Mouse (Mus musculus): ENCODE measurements around the gene Asic2.
A peak's percentile ranks its signal among the peaks of the same experiment; 100 is the strongest.

Gene Asic2

DNA sequence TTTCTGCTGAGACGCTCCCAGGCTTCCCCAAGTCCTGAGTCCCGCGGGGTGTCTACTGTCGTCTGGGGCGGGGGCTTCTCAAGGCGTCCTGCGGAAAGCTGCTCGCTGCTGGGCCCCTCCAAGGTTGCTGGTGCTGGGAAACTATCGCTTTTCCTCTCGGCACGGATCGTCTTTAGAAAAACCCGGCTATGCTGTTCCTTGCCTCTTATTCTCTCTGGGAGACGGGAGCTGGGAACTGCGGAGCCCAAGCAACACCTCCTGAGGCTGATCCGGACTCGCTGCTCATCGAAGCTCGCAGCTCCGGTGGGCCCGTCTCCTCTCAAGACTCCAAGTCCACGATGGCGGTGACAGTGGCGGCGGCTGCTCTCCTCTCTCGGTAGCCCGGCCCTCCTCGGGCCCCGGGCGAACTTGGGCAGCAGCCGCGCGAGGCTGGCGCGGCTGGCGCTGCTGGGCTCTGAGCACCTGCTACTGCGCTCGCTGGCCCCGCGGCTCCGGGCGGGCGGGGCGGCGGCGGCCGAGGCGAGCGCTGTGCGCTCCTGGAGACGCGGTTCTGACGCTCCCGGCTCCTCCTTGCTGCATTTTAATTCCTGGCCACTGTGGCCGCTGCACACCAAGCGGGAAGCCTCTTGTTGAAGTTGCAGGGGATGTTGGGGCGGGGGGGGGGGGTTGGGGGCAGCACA lies 815.0 kb downstream of the Asic2 start:
- no peak for DNase-seq

DNA sequence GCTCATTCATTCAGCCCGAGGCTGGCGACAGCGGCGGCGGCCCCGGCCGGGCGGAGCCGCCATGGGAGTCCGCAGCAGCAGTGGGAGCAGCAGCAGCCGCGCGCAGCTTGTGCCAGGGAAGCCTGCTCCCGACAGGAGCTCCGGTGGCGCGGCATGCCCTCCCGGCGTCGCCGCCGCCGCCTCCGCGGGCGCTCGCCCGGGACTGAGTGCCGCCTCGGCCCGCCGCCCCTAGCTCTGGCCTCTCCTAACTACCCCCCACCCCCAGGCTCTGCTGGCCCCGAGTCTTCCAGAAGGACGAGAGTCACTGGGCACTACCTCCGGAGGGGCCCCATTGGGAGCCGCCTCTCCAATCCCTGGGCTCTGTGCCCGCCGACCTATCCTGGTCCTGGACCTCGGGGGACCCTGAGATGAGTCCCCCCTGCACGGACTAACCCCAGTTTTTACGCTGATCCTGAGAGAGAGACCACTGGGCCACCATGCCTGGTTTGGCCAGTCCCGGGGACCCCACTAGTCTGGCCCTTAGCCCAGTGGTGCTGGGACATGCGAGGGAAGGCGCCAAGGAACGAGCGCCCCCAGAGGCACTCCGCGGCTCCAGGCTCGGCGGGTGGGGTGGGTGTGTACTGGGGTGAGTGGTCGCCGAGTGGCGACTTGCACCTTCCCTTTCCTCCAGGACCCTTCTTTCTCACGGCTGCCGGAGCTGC lies 815.6 kb downstream of the Asic2 start:
- DNase-seq, result no peak

GRCm38 (mm10) chr11:81152021-81152385 lies 816.3 kb downstream of the Asic2 start:
- DNase-seq, result no peak

- peak in 1 of 2 experiments; percentile 5 for DNase-seq
These were observed 816.8 kb downstream of the Asic2 start for GRCm38 (mm10) chr11:81151286-81152020.

DNA sequence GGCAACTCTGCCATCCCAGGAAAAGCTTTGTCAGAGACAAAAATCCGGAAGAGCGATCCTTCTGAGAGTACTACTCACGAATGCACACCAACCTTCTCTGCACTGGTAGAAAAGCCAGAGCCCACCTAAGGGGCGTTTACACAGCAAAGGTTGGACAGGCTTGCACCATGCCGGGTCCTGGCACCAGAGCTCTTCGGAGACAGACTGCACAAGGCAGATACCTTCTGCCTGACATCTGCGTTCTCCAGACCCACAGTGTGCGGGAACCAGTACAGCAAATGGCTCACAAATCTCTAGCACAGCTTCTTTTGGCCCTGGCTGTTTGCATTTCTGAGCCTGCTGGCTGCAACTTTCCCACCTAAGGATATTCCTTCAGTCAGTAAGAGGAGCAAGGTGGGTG lies 817.6 kb downstream of the Asic2 start:
- no peak for DNase-seq

- no peak for DNase-seq
These were observed 819.8 kb downstream of the Asic2 start for GRCm38 (mm10) chr11:81148423-81148822.

DNA sequence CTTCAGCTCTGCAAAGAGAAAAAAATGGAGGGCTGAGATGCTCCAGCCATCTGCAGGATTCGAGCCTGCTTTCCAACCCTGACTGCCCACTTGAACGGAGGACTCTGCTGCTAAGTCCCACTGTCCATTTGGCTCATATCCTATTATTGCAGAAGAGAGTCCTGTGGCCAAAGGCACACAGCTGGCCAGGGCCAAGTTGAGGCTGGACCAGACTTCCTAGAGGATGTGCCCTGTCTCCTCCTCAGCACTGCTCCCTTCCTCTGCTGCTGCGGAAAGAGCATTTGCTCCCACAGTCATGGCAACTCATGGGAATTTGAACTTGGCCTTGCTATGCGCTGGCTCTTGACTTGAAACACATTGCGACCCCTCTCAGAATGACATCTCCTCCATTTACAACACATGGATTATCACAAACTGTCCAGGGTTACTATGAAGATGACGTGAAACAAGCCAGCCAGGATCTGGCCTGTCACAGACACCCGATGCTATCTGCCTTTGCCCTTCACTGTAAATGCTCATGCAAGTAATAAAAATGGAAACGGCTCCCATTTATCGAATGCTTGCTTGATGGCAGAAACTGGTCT lies 821.6 kb downstream of the Asic2 start:
- DNase-seq, result no peak

GRCm38 (mm10) chr11:81135141-81135540 lies 833.1 kb downstream of the Asic2 start:
- no peak for DNase-seq

DNA sequence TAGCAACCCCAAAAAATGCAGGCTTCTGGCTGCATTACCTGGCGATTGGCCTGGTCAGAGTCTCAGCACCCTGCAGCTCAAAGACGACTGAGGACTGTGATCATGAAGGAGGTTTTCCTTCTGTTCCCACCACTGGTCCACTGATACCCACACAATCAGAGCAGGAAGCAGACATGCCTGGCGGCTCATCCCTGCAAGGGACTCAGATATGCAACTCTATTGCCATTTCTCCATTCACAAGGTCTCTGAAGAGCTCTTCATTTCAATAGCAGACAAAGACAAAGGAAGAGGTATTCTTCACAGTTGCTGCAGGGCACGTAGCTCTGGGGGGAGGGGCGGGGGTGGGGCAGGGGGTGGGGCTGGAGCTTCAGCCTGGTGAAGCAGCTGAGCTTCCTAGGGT lies 834.3 kb downstream of the Asic2 start:
- no peak for DNase-seq

DNA sequence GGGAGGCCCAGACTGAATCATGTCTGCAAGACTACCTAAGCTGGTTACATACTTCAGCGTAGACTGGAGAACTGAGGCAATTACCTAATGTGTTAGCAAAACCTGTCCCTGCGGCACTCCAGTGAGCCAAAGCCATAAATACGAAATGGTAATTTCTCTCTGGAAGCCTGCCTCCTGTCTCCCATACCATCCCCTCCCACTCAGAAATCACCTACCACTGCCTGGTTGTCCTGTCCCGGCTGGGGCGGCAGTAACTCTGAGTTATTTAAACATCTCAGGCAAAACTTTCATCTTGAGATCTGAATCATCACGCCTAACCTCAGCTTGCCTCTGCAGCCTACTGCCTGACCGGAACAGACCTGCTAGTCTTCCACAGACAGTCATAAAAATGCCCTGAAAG lies 835.6 kb downstream of the Asic2 start:
- no peak for DNase-seq

DNA sequence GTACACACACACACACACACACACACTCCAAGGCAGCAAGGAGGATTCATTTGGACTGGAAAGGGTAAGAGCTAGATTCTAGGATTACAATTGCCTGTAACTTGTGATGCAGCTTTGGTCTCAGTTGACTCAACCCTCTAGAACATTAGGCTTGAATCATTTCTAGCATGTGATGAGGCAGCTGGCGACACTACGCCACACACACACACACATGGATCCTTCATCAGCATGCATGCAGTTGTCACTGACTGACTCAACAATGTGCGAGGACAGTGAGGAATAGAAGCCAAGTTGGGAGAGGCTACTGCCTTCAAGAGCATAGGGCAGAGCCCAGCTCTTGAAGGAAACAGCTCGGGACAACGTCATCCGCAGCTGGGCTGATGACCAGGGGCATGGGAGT lies 843.9 kb downstream of the Asic2 start:
- DNase-seq, result no peak

- no peak for DNase-seq
These were observed 848.2 kb downstream of the Asic2 start for GRCm38 (mm10) chr11:81120024-81120576.

DNA sequence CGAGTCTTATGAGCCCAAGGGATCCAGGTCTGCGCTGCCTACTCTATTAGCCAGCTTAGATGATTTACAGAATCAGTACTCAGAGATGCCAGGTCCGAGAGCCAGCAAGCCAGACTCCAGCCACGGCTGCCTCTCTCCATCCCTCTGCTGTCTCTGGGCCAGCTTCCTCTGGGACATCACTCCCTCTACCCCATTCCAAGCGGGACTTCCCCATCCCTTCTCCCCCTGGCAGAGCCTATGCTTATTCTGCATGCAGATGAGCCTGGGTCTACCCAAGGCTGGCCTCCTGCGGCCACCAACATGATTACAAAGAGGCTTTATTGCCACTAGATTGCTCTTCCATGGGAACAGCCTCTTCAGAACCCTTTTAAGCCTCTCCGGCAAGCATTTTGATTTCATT lies 850.2 kb downstream of the Asic2 start:
- no peak for DNase-seq

DNA sequence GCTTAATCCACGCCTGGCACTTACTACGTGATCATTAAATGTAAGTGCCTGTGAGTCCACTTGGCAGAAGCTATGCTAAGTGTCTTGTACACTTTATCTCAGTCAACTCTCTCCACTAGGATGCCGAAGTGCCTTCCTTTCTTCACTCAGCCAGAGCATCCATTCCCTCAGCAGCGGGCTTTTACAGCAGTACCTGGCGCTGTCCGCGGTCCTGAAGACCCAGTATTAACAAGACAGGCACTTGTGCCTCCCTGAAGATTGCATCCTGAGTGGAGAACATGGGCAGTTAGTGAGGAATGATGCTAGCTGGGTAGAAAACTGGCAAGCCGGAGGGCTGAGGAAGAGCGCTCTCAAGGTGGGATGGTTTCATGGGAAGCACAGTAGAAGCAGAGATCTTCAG lies 852.6 kb downstream of the Asic2 start:
- DNase-seq, result peak in 1 of 2 experiments; percentile 5

DNA sequence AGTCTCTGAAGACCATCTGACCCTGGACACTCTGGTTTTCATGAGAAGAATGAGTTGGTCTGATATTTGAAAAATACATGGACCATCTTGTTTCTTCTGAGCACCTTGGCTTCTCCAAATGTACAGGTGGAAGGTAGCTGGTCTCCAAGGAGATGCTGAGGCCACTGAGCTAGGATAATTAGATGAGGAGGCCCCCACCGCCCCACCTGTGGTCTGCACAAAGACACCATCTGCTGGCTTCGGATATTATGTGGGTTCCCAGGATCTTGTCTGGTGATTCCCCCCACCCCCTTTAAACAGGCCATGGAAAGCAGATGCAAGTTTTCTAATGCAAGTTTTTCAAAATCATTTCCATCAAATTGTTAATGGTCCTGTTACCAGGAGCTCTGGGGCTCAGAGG lies 856.6 kb downstream of the Asic2 start:
- DNase-seq, result no peak

- DNase-seq, result no peak
These were observed 858.2 kb downstream of the Asic2 start for GRCm38 (mm10) chr11:81110049-81110448.

GRCm38 (mm10) chr11:81106949-81107348 lies 861.3 kb downstream of the Asic2 start:
- DNase-seq, result no peak

DNA sequence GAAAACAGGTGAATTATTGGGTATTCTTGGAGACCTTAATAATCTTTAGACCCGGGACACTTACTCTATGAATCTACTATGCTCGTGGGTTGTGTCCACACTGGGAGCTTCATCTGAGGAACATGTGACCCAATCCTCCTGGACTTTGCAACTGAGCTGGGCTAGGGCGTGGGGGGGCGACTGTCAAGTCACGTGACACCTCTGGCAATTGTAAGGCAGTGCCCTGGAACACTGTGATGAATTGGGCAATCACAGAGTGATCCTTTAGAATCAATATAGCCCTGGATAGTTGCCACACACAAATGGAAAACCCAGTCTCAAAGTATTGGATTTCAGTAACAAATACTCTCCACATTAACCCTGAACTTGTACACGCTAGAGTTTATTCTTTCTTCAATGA lies 867.4 kb downstream of the Asic2 start:
- DNase-seq, result no peak

GRCm38 (mm10) chr11:81096011-81096410 lies 872.2 kb downstream of the Asic2 start:
- no peak for DNase-seq

DNA sequence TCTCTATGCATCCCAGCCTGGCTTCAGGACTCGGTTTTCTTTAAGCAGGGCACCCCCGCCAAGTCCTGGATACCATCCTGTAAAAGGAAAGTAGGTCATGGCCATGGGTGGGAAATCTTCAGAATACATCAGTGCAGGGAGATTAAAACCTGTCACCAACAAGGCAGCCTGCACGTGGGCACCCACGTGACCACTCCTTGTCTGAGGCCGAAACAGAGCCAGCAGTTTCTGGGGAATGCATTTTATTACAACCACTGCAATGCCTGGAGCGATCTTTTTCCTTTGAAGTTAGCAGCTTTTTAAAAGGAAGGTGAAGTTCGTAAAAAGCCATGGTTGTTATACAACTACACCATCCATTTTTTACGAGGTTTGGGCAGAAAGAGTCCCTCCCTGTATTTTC lies 873.7 kb downstream of the Asic2 start:
- no peak for DNase-seq

GRCm38 (mm10) chr11:81092161-81092560 lies 876.1 kb downstream of the Asic2 start:
- no peak for DNase-seq

DNA sequence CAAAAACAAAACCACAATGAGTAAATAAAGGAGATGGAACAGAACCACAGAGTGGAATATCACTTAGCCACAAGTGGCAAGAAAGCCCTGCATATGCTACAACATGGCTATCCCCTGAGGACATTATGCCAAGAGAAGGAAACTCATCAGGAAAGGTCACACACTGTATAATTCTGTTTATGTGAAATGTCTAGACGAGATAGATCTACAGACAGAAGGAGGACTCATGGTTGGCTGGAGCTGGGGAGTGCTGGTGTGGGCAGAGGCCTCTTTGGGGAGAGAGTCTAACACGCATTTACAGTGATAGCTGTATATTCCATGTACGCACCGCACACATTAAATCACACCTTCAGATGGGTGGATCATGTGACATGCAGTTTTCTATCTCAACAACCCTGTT lies 884.4 kb downstream of the Asic2 start:
- DNase-seq, result no peak

- DNase-seq, result no peak
These were observed 888.0 kb downstream of the Asic2 start for GRCm38 (mm10) chr11:81080076-81080805.

Measured in spleen, adult 18-20 months (tissue).